Mouse (Mus musculus): ENCODE measurements around the gene Cyp4x1.

Gene Cyp4x1

GRCm38 (mm10) chr4:115088611-115089338 is 45.3 kb downstream of the Cyp4x1 start, which contains the start of gene Pdzk1ip1:
TSS of gene Pdzk1ip1 (plus strand) at chr4:115088708.
- DNase-seq: no peak

- DNase-seq: no peak
Measured at GRCm38 (mm10) chr4:115086763-115087415, 47.2 kb downstream of the Cyp4x1 start.

DNA sequence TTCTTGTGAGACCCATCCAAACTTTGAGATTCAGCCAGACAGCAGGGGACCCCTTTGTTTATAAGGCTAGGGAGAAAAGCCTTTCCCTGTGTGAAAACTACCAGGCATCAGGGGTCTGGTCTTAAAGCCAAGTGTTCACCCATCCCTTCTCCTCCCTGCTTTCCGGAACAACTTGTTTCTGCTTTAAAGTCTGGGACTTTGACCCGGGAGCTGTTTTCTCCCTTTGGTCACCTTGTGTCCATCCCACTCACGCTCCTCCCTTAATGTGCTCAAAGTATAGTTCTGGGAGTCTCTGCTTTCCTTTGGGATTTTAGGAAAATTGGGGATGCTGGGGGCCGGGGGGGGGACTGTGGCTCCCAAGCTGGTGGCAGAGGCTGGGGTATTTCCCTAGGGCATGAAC is 47.8 kb downstream of the Cyp4x1 start:
- no peak for DNase-seq

DNA sequence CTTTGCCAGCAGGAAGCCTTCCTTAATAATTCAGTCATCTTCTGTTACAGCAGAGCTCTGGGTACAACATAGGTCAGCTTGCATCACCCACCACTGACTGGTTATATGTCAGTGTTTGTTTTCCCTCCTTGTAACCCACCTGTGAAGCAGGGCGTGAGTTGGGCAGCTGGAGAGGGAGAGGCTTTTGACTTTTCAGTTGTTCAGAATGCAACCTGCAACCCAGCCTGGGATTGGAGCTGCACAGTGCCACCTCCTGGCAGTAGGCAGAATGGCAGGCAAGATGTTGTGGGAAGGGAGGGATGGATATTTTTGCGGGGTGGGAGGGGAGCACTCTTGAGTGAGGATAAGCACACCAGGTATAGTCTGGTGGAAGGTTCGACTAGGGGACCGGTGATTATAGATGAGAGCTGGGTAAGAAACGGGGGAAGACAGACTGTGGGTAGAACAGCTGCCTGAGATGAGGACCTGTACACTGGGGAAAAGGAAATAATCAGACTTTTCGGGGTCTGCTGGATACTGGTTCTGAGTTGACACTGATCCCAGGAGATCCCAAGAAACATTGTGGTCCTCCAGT is 48.5 kb downstream of the Cyp4x1 start:
- DNase-seq: peak; percentile 62 to 75

- DNase-seq: no peak
Measured at GRCm38 (mm10) chr4:115083031-115083430, 51.0 kb downstream of the Cyp4x1 start.

- no peak for DNase-seq
Measured at GRCm38 (mm10) chr4:115079821-115080349, 54.2 kb downstream of the Cyp4x1 start.

DNA sequence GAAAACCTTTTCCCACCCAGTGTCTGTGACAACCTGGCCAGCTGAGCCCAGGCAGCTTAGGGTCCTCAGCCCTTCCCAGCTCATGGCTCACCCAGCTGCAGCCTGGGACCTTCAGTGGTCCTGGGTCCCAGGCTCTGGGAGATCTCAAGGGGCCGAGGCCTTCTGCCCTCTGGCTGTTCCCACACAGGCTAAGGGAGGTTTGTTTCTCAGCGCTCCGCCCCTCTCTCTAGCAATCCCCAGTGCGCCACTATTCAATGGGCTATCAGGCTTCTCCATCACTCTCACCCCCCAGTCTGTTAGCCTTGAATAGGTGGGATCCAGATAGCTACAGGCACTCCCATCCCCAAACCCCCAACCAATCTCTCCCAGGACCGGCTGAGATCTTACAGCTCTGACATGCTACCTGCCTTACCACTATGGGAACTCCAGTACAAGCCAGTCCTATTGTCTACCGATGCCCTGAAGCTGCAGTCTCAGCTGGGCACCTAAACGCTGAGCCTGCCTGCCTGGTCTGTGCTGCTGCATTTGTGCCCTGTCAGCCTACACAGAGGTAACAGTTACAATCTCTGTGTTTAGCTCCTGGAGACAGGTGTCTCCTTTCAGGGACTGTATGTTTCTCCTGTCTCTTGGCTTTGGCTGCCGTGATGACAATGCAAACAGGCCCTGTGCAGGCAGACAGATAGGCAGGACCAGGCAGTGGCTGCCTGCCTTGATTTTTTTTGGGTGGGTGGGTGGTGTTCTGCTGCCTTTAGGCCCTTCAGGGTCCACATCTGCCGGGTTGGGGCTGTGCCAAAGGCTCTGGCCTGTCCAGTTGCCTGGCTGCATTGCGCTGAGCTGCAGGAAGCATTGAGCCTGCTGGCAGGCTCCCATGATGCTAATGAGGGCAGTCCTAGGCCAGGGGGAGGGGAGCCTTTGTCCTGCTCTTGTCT is 54.9 kb downstream of the Cyp4x1 start:
- DNase-seq: peak; percentile 38 to 59

DNA sequence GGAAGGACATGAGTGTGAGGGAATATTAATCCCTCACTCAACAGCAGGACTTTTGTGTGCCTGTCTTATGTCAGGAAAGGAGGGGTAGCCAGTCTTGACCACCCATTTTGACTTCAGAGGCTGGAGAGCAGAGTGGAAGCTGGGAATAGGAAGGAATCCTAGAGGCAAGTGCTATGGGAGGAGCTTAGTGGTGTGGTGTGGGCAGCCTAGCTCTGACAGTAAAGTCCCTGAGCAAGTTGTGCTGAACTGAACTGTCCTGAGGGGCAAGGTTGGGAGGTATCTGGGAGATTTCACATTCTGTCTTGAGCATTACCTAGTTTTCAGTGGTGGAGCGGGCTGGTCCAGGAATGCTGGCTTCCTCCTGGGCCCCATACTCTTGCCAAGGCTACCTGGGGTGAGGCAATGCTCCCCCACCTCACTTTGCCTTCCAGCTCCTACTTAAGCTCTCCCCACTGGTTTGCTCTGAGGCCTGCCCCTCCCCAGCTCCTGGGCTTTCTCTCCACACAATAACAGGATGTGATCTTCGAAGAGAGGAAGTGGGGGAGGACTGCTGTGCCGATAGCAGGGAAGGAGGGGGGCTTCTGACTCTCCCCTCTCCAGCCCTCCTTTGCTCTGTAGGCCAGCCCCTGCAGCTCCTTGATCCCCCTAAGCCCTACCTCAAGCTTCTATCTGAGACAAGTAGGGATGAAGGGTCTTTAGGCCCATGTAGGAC is 58.7 kb downstream of the Cyp4x1 start:
- no peak for DNase-seq

DNA sequence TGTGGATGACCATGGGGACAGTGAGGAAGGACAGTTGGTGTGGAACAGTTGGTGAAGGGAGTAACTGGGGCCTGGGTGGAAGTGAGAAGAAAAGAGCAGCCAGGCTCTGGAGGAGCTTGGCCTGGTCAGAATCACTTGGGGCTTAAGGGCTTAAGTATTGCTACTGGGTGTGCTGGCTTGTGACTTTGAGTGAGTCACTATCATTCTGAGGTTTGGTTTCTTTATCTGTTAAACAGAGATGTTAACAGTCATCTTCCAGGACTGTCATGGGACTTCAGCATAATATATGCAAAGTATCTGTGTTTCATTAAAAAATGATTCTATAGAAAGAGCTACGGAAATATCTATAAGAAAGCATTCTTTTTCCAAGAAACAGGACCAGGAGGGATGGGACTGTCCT is 59.3 kb downstream of the Cyp4x1 start:
- DNase-seq: no peak

- no peak for DNase-seq
Measured at GRCm38 (mm10) chr4:115071668-115072067, 62.4 kb downstream of the Cyp4x1 start.

- DNase-seq: no peak
Measured at GRCm38 (mm10) chr4:115063518-115064239, 70.4 kb downstream of the Cyp4x1 start.

GRCm38 (mm10) chr4:115062875-115063517 is 71.1 kb downstream of the Cyp4x1 start:
- peak in 1 of 2 experiments; percentile 30 for DNase-seq

DNA sequence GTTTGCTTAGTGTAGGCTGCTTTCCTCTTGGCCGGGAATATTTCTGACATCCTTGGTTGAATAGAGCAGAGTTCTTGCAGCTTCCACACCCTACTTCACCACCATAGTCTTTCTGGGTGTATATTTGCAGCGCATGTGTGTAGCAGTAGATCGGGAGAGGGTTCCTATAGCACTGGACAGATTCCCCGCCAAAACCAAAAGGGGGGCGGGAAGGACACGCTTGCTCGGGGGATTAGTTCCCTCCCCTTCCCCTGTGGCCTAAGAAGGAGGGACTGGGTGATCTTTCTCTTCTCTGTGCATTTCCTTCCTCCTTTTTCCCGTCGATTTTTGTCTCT is 71.6 kb downstream of the Cyp4x1 start:
- no peak for DNase-seq

- no peak for DNase-seq
Measured at GRCm38 (mm10) chr4:115060753-115061152, 73.3 kb downstream of the Cyp4x1 start.

GRCm38 (mm10) chr4:115059871-115060270 is 74.2 kb downstream of the Cyp4x1 start:
- DNase-seq: no peak

- DNase-seq: peak in 1 of 2 experiments; percentile 19
Measured at GRCm38 (mm10) chr4:115058871-115059590, 75.0 kb downstream of the Cyp4x1 start.

GRCm38 (mm10) chr4:115058317-115058761 is 75.7 kb downstream of the Cyp4x1 start:
- peak; percentile 35 to 48 for DNase-seq

DNA sequence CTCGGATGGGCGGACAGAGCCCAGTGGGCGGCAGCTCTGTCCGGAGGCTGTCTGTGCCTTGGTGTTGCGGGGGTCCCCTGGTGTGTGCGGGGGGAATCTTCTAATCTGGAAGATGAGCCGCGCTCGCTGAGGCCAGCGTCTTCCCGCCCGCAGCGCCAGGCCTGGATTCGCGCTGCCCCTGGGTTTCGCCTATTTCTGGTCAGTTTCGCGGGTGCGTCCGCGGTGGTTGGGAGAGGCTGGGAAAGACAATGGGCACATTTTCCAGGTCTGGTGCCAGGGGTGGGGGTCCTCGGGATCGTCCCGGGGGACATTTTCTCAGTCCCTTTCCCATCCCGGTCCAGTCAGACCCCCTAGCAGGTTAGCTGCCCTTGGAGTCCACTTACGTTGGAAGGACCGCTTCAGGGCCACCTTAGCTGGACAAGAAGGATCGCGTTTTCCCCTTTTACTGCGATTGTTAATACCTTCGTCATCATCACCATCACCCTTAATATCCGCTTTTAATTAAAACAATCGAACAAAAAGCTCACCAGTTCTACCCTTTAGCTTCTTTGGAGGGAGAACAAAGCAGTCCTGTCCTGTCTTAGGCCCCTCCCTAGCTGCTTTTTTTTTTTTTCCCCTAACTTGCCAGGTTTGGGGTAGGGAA is 76.3 kb downstream of the Cyp4x1 start:
- DNase-seq: peak; percentile 30 to 33

DNA sequence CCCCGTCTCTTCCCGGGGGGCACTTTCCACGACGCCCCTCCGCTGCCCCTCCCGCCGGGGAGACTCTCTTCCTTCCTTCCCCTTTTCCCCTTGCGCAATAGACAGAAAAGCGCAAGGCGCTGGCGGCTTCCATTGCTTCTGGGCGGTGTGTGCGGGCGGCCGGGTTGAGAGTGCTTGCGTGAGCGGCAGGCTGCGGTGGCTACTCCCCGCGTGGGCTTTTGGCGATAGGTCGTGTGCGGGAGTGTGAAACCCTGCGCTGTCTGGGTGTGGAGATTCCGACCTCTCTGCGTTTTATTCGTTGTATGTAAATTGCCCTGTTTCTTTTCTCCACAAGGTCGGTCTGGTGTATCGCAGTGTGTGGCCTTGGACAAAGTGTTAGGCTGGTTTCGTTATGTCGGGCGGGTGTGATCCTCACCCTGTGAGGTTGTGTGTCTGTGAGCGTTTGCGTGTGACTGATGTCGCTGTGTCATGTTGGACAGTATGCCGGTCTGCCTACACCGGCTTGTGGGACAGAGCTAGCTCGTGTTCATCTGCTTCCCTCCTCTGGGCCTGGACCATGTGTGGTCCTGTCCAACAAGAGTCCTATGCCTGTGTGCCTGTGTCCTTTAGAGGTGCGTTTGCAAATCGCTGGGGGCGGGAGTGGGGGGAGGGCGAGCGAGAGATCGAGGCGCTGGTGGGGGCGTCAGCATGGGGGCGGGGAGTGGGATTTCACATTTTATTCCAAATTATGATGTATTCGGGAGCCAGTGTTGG is 77.0 kb downstream of the Cyp4x1 start:
- DNase-seq: peak; percentile 40 to 62
